Mouse (Mus musculus): ENCODE results near the gene Il24.

The Il24 gene

GRCm38 (mm10) chr1:130850405-130850804, 36.8 kb downstream of the Il24 start:
- no peak for DNase-seq

- no peak for DNase-seq
Observed at GRCm38 (mm10) chr1:130849530-130850214, 37.6 kb downstream of the Il24 start.

- DNase-seq: no peak
Observed at GRCm38 (mm10) chr1:130844516-130844915, 42.7 kb downstream of the Il24 start.

- no peak for DNase-seq
Observed at GRCm38 (mm10) chr1:130841621-130842020, 45.6 kb downstream of the Il24 start.

GRCm38 (mm10) chr1:130840599-130841379, 46.5 kb downstream of the Il24 start:
- DNase-seq: no peak

- DNase-seq: peak; percentile 23 to 47
Observed at GRCm38 (mm10) chr1:130838288-130838687, 49.0 kb downstream of the Il24 start.

GRCm38 (mm10) chr1:130835161-130835936, 51.9 kb downstream of the Il24 start:
- no peak for DNase-seq

- DNase-seq: no peak
Observed at GRCm38 (mm10) chr1:130832230-130833149, 54.8 kb downstream of the Il24 start.
